Mouse (Mus musculus): ENCODE data around the gene Med27. TPM values are rescaled to one million over a fixed set of nuclear protein-coding genes. Genes with fewer than 3 reads are reported as not detected.
"Not testable (repeated sequence)": the region's sequence is repeated elsewhere in the genome, so short reads cannot be mapped to it uniquely, and the experiment has no call there.

Gene Med27
- total RNA-seq, 2 experiments from 2014 or later: 15.8 to 16.1 TPM

DNA sequence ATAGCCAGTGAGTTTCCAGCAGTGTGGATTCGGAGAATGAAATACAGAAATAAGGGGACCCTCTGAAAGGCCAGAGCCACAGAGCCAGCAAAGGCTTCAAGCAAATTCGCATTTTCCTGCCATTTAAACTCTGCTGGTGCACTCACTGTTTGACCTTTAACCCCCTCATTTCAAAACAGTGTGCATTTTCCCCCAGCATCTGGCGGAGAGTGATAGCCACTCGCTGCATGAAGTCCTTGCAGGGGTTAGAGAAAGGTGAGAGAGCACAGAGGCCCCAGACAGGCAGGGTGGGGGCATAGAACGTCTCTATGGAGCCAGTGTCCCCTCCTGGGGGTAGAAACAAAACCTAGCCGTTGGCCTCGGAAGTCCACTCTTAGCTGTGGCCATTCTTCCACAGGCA, 166.5 kb downstream of the Med27 start:
- intact Hi-C loops (cut with DNase I): no loop called here
- DNase-seq: no peak

DNA sequence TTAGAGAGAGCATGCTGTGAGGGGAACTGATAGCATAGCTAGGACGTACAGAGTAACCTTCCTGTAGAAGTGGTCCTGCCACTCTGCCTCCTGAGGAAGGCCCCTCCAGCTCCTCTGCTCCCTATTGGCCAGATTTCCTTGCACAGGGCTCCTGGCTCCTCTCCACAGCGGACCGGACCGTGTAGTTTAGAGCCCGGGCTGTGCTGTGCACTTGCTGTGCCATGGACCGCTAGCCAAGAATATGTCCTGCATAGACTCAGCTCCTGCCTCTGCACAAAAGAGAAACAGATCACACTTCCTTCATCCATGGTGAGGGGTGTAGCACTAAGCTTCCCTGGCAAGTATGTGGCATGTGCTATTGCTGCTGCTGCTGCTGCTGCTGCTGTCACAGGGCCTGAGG, 168.2 kb downstream of the Med27 start:
- intact Hi-C loops (cut with DNase I): no loop called here

DNA sequence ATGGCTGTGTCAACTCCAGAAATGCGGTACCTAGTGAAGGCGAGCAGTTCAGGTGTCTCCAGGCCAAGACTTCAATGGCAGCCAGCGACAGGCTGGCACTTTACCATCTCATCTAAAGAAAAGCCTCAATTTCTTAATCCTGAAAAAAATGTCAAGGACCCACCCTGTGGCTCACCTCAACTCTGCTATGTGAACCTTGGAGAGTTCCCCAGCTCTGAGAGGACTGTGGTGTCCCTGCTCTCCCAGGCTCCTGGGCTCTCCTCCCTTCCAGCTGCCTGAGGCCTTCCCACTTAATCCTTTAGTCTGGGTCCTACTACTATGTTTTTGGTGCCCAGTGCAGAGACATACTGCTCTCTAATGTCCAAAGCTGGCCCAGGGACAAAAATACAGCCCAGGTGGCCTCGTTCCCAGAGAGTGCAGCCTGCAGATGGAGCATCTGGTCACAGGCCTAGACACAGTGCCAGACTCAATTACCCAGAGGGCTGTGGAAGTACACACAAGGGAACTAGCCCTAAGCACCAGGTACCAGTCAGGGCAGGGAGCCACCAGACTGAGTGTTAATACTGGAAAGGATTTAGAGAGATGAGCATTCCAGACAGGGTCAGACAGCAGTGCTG, 169.3 kb downstream of the Med27 start:
- DNase-seq: peak; percentile 41 to 44
- intact Hi-C loops (cut with DNase I): no loop called here

More for the DNA sequence above, 168.2 kb downstream of the Med27 start:
- DNase-seq: no peak

DNA sequence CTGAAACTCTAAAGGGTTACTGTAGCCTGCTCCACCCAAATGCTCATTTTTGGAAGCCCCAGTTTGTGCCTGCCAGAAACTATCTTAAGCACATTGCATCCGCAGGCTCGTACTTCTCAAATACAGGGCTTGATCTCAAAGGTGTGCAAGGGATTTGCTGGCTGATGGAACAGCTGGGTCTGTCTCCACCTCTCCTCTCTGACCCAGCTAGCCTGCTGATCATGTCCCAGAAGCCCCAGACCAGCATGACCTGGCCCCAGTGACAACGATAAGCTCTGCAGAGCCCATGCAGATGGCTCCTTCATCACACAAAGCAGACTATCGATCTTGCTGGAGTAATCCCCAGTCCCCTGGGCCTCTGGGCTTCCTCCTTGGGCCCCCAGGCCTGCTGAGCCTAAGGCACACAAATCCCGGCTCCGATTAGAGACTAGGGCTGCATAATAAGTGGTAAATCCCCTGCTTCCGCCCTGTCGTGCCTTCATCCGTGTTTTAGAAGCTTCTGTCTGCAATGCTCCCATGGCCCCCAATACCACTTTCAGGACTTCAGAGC, 170.1 kb downstream of the Med27 start:
- no peak for DNase-seq
- intact Hi-C loops (cut with DNase I): no loop called here

DNA sequence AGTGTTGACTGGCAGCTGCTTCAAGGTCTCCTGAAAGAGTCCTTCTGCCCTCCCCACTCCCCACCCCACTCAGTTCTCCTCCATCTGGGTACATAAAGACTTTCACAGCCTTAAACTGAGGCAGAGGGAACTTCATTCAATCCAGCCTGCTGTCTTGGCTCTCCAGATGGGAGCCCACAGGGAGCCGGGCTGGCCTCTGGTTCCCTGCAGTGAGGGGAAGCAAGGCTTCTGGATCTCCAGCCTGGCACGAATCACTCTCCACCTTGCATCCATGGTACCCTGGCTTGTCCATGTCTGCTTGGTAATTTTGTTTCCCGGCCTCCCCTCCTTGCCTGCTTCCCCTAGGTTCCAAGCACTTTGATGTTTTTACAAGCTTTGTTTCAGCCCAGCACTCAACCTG, 172.8 kb downstream of the Med27 start:
- DNase-seq: no peak
- intact Hi-C loops (cut with DNase I): no loop called here

DNA sequence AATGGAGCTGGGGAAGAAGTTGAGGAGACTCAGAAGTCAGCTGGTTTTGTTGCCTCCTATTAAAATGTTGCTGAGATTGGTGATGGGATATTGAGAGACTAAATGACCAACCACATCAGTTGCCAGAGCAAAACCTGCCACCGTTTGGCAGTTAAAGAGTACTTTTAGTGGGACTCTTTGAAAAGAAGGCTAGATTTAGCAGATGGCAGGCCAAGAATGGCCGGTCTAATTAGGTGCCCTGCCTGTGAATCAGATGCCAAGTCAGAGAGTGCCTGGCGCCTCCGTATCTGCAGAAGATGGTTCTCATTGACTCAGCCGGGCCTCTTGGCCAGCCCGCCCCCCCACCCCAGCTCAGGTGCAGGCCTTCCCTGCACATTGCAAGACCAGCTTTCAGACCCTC, 173.6 kb downstream of the Med27 start:
- intact Hi-C loops (cut with DNase I): no loop called here
- no peak for DNase-seq

DNA sequence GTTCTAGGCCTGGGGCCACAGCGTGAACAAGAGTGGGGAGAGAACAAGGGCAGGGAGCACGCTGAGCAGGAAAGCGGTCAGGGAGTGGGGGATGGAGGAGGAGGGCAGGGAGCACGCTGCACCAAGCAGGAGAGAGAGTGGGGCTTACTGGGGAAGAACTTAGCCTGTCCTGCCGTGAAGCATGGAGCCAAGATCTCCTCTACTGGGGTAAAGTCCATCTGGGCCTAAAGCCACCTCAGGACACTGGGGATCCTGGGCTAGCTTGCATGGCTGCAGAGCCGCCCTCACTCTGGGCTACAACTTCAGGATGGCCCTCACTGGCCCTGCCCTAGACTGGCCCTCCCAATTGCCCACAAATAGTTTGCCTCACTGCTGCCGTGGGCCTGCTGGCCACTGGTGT, 174.9 kb downstream of the Med27 start:
- intact Hi-C loops (cut with DNase I): no loop called here
- DNase-seq: no peak

DNA sequence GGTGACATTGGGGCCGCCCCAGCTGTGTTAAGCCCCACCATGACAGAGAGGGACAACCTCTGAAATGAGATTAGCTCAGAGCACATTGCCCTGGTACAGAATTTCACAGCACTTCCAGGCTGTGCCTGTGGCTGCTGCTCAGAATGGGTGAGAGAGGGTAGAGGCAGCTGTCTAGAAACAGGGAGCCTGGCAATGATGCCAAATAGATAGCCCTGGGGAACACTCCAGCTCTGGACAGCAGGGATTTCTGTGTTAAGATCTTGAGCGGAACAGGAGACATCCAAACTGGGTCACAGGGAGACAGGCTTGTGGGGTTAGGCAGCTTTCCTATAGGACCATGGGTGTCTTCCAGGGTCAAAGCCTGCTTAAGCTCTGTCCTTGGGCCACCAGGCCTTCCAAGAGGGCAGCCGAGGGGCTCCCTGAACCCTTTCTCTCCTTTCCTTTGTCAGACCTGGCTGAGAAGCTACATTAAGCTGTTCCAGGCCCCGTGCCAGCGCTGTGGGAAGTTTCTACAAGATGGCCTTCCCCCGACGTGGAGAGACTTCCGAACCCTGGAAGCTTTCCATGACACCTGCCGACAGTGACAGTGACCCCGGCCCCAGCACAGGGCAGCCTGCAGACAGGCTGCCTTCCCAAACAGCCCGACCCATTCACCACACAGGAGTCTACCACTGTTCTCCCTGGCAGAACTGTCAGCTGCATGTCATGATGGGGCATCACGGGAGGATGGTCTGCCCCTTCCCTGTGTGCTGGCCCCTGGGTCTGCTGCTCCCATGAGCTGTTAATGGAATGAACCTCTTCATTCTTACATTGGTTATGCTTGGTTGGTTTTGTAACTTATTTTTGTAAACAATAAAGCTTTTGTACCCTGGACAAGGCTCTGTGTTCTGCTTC, 177.5 kb downstream of the Med27 start:
- intact Hi-C loops (cut with DNase I): no loop called here
- no peak for DNase-seq

DNA sequence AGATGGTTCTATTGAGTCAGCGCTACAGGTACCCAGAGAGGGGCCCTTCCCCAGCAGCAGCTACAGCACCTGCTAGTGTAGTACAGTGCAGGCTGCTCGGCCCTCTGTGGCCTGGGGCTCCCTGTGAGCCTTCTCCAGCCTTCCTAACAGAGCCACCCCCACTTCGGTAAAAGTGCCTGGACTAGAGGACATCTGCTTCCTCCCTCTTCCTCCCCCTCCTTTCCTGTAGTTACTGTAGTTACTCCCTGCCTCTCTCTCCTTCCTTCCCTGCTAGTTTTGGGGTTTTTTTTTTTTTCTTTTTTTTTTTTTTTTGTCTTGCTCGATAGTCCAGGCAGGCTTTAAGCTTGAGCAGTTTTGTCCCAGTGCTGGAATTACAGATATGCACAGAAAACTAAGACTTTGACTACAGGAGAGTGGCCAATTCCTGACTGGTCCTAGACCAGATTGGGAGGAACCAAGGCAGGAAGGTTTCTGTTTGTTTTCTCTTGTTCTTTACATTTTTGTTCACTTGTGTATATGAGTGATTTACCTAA, 178.7 kb downstream of the Med27 start:
- DNase-seq: no peak
- intact Hi-C loops (cut with DNase I): no loop called here

DNA sequence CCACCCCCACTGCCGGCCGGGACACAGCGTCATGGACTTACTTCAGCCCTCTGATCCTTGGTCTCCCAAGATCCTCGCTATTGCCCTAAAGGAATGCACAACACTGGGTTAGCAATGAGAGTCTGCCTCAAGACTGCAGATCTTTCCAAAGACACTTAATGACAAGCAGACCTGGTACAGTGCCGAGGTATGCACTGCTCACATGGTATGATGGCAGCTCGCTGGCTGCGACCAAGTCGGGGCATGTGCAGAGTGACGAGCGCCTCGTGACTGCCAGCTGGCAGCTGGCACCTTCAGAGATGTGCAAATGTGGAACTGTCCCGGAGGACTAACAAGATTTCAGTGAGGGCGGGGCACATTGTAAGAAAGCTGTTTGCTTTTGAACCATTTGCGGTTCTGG, 179.6 kb downstream of the Med27 start:
- intact Hi-C loops (cut with DNase I): no loop called here
- DNase-seq: peak; percentile 38 to 53

DNA sequence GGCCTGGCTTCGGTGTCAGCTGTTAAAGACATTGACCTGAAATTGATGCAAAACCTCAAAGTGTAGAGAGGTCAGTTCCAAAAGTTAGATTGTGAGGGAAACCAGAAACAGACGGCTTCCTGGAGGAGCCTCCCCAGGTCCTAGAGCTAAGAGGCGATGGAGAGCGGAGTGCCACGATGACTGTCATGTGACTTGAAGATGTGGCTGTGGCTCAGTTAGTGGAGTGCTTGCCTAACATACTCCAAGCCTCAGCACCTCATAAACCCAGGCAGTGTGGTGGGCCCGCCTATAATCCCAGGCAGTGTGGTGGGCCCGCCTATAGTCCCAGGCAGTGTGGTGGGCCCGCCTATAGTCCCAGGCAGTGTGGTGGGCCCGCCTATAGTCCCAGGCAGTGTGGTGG, 180.9 kb downstream of the Med27 start:
- intact Hi-C loops (cut with DNase I); DNase-seq: not testable (repeated sequence)

DNA sequence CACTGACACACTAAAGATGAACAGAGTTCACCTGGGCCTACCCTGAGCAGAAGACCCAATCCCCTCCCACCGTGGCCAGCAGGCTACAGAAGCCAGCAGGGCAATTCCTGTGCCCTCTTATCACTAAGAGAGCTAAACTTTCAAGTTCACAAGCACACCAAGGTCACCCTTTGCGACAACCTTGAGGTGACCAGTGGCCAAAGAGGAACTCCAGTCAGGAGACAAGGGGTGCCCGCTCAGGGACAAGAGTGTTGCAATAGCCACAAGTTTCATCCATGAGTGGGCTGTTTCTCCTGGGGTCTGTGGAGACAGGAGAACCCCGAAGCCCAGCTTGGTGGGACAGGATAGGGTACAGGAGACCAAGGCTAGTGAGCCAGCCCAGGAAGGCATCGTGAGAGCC, 182.2 kb downstream of the Med27 start:
- intact Hi-C loops (cut with DNase I): no loop called here
- DNase-seq: no peak

DNA sequence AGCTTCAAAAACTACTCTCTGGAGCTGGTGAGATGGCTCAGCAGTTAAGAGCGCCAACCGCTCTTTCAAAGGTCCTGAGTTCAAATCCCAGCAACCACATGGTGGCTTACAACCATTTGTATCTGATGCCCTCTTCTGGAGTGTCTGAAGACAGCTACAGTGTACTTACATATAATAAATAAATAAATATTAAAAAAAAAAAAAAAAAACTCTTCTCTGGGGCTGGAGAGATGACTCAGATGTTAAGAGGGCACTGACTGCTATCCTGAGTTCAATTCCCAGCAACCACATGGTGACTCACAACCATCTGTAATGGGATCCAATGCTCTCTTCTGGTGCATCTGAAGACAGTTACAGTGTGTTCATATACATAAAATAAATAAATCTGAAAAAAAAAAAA, 183.2 kb downstream of the Med27 start:
- DNase-seq; intact Hi-C loops (cut with DNase I): not testable (repeated sequence)

DNA sequence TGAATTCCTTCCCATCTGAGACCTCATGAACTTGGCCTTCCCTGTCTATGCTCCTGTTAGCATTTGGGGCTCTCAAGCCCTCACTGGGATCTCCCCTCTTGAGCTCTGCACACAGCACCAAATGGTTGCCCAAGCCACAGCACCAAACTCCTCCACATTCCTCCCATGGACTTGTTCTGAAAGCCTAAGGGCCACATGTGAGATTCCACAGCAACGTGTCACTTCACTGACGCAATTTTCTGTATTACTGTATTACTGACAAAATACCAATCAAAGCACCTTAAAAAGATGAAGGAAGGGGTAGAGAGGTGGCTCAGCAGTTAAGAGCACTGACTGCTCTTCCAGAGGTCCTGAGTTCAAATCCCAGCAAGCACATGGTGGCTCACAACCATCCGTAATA, 185.6 kb downstream of the Med27 start:
- intact Hi-C loops (cut with DNase I): no loop called here
- no peak for DNase-seq

DNA sequence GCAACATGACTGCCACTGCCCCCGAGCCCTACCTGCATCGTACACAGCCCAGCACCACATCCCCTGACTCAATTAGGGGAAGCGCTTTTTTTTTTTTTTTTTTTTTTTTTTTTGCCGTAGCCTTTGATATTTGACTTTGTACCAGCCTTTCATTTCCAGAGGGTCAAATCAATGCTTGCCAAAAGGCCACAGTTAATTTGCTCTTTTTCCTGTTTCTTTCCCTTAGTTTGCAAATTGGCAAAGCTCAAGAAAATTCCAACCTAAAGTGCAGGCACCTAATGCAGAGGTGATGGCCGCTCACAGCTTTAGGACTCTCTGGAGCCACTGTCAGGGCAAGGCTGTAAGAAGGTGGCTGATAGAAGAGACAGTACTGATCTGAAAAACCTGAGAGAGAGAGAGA, 186.3 kb downstream of the Med27 start:
- intact Hi-C loops (cut with DNase I): no loop called here
- no peak for DNase-seq

DNA sequence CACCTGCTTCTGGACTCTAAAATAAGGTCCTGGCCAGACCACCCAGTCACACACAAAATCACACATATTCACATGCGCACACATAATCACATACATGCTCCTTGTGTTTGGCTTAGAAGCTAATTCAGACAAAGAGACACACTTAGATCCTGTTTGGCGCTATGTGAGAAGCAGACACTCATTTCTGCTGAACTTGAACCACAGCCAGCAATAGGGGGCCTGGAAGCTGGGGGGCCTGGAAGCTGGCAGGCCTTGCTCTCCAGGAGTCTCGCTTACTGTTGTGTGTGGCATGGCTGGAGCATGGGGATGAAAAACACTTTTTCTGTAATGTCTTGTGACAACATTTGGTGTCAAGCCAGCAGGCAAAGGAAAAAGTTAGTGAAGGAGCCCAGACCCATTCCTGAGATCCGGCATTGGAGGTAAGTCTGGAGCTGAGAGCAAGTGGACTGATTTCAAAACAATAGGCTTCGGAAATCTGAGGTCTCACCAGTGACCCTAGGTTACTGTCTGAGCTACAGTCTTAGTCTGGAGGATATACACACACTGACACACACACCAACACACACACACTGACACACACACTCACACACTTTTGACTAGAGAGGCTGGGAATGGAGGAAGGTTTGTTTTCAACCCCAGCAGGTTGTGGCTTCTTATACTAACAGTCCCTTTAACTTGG, 189.1 kb downstream of the Med27 start:
- no peak for DNase-seq
- intact Hi-C loops (cut with DNase I): no loop called here

DNA sequence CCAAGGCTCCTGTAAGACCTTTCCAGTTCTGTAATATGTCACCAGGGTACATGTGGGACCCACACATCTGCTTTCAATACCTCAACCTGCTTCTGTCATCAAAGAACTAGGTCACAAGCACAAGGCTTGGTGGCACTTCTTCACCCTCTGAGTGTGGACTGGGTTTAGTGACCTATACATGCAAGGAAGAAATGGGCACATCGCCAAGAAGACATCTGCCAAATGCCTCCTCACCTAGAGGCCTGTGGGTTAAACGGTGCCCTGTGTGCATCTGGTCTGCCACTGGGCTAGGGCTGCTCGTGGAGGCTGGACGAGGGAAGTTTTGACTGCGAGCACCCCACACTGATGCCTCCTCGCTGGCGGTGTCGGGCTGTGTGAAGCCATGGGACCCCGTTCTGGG, 189.9 kb downstream of the Med27 start:
- no peak for DNase-seq
- intact Hi-C loops (cut with DNase I): no loop called here

DNA sequence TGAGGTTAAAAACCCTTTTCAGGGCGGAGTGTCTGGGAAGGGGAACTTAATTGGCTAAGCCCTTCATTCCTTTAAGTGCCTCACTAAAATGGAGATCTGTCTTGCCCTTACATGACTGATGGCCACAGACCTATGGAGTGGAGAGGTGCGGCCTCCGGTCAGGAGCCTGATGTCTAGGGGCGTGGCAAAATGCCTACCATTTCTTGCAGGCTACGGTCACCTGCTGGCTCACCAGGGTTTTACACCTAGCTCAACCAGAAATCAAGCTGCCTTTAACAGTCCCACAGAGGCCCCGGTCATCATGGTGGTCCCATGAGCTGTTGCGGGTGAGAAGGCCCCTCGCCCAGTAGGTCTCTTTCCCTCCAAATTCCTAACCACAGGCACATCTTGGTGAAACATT, 190.7 kb downstream of the Med27 start:
- intact Hi-C loops (cut with DNase I): no loop called here
- no peak for DNase-seq

DNA sequence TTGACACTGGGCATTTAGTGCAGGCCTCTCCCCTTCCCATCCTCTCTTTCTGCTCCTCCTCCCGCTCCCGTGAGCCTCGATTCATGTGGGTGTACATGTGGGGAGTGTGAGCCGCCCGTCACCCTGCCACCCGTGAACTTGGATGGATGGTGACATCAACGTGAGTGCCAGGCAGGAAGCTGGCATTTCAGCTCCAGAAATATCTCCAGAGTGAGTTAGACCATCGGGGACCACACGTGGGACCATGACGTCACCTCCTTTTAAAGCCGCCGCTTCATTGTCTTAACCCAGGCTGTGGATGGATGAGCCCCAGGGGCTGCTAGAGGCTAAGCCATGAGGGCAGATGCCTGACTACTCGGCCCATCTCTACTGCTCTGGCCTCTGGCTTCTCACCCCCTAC, 195.4 kb downstream of the Med27 start:
- intact Hi-C loops (cut with DNase I): no loop called here
- DNase-seq: no peak

DNA sequence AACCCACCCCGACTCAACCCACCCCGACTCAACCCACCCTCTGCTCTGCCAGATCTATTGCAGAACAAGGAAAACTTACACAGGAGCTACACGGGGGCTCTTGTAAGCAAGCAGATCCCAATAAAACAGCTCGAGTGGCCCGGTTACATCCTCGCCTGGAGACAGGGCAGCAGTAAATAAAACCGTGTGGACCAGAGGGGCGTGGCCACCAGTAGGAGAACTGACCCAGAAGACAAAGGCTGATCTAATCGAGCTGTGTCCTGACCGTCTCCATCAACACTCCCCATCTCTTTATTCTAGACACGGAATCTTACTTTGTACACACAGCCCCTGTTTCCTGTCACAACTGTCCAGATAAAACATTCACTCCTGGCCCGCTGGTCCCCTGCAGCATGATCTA, 200.0 kb downstream of the Med27 start:
- intact Hi-C loops (cut with DNase I): no loop called here
- DNase-seq: no peak

All from heart, postnatal 36 days (tissue).